Mouse (Mus musculus): ENCODE measurements at regions not wholly inside any gene's neighbourhood (a gene's known extent, or its start where the extent isn't known, plus 50 kb on each side); places are given as distances from the start of the nearest gene placed in this dataset.

DNA sequence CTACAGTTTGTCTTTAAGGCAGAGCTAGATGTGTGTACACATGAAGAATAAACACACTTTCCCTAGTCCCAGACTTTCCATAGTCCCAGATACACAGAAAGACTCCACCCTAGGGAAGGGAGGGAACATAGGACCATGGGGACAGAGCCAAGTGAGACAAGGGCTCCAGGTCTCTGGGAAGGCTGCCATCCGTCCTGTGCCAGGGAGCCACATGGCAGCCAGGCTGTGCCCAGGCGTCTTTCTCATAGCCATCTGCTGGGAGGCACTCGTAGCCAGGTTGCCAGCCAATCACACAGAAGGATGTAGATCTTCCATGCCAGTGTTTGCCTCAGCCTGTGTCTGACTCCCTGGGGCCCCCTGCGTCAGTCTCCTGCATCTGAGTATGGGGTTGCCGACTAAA is 242.7 kb upstream of the Prok2 start:
- DNase-seq (ENCODE audit: extremely low spot score in 1 of 2, low spot score in 2 of 2) = peak; percentile 75 to 80

DNA sequence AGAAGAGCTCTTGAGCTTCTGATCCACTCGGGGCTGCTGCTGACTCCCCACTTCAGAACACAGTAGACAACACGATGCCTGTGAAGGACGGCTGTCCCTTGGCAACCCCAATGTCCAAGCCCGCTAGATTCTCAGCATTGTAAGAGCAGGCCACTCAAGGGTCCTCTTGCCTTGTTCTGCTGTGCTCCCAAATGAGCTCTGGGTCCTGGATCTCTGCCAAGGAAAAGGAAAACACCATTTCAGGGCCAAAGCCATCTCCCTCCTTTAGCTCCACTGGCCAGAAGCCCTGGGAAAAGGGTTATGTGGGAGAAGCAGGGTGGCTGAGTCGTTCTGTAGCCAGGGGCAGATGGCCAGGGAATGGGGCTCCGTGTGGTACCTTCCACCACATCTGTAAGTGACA is 241.3 kb upstream of the Prok2 start:
- intact Hi-C loops (cut with DNase I) = no loop called here
- DNase-seq (ENCODE audit: extremely low spot score in 1 of 2, low spot score in 2 of 2) = peak in 1 of 2 experiments; percentile 11

More for the DNA sequence above, 242.7 kb upstream of the Prok2 start:
- intact Hi-C loops (cut with DNase I) = no loop called here

DNA sequence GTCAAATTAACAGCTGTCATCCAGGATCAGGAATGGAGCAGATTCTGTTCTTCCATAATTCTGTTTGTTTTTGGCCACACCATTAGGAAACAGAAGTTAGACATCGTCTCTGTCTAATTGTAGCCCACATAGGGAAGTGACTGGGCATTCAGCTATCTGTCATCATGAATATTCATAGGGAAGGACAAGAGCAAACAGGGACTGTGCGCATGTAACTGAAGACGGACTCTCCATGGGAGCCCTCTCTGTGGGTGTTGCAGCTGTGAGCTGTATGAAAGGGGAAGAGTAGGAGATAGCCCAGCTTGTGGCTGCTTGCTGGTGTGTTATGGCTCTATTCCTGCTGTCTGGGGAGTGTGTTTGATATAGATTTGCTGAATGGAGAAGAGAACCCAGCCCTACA is 238.3 kb upstream of the Prok2 start:
- DNase-seq (ENCODE audit: extremely low spot score in 1 of 2, low spot score in 2 of 2) = no peak

DNA sequence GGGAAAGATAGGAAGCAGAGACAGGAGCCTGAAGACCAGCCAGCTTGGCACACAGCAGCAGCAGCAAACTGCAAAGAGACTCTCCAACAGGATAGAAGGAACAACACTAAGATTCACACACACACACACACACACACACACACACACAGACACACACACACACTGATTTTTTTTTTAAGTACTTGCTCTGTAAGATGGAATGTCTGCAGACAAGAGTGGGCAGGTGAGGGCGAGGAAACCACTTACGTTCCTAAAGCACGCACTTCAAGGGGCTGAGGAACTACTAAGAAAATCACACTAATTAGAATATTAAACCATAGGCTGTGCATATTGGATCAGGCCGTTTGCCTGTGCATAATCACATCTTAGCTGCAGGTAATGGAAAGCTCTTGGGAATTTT is 237.8 kb upstream of the Prok2 start:
- intact Hi-C loops (cut with DNase I) = no loop called here
- no peak for DNase-seq (ENCODE audit: extremely low spot score in 1 of 2, low spot score in 2 of 2)

More for the DNA sequence above, 238.3 kb upstream of the Prok2 start:
- intact Hi-C loops (cut with DNase I) = no loop called here

DNA sequence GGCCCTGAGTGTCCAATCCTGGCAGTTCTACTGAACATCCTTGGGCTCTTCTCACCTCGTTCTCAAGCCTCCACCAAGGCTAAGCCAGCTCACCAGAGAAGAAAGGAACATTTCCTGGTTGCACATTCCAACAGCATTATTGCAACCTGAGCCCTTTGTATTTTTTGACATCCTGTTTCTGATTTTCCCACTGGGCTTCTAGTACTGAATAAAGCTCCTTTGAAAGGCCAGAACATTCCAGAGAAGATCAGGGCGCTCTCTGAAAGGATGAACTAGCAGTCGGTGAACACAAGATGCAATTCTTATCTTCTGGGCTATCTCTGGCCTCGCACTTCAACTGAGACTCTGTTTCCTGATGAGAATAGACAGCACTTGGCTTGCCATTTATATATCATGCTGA is 233.2 kb upstream of the Prok2 start:
- intact Hi-C loops (cut with DNase I) = no loop called here
- no peak for DNase-seq (ENCODE audit: extremely low spot score in 1 of 2, low spot score in 2 of 2)

DNA sequence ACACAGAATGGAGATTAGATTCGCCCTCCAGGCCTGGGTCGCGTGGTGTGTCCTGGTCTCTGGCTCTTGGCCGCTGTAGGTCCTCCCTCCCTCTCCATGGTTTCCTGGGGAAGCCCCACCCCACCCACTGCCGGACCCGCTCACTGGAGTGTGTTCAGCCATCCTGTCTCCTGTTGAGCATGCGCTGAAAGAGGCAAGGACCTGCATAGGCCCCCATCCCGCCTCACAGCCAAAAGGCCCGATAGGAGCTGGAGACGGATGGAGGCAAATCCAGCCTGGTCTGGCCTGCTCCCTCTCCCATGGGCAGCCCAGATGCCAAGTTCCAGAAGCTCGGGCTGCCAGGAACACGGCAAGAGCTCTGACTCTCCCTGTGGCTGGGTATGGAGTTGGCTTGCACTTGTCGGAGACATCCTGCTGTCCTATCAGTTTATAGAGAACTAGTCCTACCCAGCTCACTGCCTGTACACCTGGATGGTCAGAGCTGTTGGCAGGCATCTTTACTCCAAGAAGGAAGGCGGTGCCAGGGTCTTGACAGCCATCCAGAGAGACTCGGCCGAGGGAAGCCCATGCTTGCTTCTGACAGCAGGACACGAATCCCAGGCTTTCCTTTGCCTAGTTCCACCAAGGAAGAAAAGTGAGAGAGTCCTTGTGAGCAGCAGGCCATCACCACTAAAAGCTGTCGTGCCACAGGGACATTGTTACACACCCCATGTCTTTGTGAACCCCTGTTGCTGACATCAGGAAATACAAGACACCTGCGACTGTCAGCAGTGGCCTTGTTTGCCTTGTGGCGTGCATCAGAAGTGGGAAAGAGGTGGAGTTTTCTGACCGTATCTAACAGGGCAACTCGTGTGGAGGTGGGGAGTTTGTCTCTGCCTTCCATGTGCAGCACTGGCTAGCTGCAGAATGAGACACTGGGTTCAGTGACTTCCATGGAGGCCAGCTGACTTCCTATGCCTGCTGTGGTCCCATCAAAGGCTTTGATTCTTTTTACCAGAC is 228.9 kb upstream of the Prok2 start:
- no peak for DNase-seq (ENCODE audit: extremely low spot score in 1 of 2, low spot score in 2 of 2)
- intact Hi-C loops (cut with DNase I) = no loop called here

DNA sequence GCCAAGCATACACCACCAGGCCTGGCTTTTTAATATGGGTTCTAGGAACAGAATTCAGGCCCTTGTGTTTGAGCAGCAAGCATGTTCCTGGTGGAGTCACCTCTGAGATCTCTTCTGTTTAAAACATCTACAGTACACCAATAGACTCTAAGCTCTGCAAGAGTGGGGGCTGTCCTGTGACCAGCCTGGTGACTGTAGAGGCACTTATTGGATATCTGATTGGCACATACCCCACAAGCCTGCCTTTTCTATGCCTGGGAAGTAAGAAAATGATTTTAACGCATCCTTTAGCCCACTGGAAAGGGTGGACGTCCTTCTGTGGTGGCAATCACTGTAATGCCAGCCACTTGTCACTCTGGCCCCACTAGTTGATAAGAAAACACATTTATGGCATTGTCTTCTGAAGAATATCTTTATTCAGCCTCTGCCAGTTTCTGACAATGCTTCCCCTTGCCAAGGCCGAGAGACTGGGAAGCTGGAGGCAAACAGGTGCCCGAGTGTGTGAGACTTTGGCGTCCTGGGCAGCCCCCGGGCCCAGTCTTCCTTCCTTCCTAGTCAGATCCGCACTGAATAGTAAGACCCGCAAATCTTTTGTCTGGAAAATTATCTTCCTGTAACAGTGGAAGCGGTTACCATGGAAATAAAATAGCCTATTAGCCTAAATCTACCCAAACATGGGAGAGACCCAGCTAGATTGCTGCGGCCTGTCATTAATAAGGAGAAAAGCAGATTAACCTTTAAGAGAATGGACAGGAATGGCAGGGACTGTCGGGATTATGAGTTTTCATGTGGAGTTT is 228.0 kb upstream of the Prok2 start:
- intact Hi-C loops (cut with DNase I) = no loop called here
- DNase-seq (ENCODE audit: extremely low spot score in 1 of 2, low spot score in 2 of 2) = no peak

DNA sequence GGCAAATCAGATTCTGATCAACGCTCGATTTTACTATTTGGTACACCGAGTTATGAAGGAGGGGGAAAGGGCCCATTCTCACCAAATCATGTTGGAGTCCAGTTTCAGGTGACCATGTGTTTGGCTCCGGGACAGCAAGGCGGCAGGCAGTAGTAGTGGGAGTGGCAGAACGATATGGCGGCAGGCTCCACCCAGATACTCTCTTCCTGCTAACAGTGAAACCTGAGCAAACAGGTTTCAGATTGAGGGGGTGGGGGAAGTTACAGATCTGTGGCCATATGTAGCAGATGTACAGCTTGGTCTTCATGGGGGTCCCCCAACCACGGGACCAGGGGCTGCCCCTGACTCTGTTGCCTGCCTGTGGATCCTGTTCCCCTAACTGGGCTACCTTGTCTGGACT is 224.6 kb upstream of the Prok2 start:
- DNase-seq (ENCODE audit: extremely low spot score in 1 of 2, low spot score in 2 of 2) = no peak
- intact Hi-C loops (cut with DNase I) = no loop called here

DNA sequence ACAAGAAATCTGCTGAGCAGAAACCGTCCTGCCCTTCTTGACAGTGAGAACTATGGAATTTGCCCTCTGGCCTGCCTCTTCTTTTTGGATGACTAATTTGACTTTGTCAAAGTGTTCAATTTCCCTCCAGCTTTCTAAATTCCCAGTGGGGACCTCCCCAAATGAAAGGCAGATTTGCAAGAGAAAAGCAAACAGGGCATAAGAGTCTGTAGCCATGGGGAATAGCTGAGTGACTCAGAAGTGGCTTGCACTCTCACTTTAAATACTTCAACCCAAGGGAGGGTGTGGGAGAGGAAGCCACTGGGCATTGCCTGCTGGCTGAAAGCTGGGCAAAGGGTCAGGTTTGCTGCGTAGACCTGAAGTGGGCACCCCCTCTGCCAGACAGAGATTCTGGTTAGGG is 220.7 kb upstream of the Prok2 start:
- intact Hi-C loops (cut with DNase I) = no loop called here
- DNase-seq (ENCODE audit: extremely low spot score in 1 of 2, low spot score in 2 of 2) = no peak

DNA sequence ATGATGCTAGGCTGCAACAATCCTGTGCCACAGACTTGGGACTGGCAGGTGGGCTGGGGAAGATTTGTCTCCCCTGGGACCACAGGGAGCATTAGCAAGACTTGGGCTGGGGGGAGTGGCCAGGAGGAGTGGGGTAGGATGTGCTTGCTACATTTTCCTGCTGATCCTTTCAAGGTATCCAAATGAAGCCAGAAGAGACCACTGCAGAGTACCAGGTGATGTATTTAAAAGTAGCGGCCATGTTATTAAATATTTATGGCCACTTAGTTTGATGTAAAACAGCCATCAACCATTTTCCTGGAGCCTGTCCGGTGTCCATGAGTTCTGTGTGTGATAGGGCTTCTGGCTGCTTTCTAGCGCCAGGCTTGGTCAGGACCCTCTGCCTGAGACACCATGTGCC is 220.3 kb upstream of the Prok2 start:
- DNase-seq (ENCODE audit: extremely low spot score in 1 of 2, low spot score in 2 of 2) = no peak
- intact Hi-C loops (cut with DNase I) = no loop called here

DNA sequence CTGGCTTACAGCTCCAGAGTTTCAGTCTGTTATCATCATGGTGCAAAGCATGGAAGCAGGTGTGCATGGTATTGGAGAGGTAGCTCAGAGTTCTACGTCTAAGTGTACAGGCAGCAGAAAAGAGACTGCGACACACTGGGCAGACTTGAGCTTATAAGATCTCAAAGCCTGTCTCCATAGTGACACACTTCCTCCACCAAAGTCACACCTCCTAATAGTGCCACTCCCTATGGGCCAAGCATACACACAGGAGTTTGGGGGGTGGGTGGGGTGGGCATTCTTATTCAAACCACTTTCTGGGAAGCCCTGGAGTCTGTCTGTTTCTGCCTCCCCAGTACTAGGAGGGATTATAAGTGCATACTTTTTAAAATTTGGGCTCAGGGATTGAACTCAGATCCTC is 219.5 kb upstream of the Prok2 start:
- DNase-seq (ENCODE audit: extremely low spot score in 1 of 2, low spot score in 2 of 2) = no peak
- intact Hi-C loops (cut with DNase I) = no loop called here

DNA sequence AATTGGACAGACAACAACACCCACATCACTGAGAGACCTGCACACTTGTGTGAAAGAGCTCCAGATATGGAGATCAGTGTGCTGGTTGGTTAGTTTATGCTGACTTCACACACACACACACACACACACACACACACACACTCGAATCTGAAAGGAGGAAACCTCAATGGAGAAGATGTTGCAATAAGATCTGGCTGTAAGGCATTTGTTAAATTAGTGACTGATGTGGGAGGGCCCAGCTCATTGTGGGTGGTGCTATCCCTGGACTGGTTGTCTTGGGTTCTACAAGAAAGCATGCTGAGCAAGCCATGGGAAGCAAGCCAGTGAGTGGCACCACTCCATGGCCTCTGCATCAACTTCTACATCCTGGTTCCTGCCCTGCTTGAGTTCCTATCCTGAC is 216.8 kb upstream of the Prok2 start:
- intact Hi-C loops (cut with DNase I) = no loop called here
- DNase-seq (ENCODE audit: extremely low spot score in 1 of 2, low spot score in 2 of 2) = no peak

DNA sequence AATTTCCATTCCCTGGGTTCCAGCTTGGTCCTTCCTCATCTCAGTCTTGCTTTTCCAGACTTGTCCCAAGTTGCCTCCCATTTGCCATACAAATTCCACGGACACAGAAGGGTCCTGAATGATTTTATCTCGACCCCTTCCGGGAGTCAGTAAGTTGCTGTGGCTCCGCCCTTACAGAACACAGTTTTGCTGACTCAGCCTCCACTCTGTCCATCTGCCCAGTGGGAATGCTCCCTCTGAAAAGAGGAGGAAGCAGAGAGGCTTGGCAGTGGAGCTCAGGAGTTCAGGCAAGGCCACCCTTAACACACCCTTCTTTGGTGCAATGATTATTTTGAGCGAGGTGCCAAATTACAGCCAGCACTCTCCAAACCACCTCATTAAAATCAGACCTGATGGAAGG is 213.9 kb upstream of the Prok2 start:
- intact Hi-C loops (cut with DNase I) = no loop called here
- DNase-seq (ENCODE audit: extremely low spot score in 1 of 2, low spot score in 2 of 2) = no peak

DNA sequence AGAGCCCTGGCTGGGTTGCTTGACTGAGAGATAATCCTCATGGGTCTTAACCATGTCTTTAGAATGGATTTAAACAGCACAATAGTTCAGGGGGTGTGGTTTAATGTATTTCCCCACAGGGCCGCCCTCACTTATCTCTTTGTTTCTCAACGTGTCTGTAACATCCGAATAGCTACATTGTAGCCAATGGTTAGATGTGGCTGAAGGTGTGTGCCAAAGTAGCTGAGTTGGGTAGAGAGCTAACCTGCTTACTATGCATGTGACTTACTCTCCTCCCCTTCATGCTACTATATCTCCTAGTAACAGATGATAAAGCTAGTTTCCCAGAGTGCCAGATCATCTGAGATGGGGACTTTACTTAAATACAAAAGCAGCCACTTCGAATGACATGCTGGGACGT is 213.2 kb upstream of the Prok2 start:
- no peak for DNase-seq (ENCODE audit: extremely low spot score in 1 of 2, low spot score in 2 of 2)
- intact Hi-C loops (cut with DNase I) = no loop called here

DNA sequence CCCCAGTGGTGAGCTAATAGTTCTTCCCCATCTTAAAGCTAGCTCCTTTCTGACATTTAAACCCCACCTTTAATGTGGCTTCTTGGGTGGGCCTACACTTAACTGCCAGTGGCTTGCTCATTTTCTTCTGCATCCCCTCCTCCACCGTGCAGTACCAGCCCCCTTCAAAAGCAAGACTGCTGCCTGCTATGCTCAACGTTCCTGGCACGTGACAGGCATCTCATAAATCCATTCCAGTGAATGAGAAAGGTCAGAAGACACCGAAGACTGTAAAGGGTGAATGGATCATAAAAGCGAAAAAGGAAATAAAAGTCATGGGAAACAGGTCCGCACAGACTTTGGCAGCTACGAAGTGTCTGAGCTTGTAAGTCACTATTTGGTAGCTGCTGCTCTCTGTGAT is 212.8 kb upstream of the Prok2 start:
- DNase-seq (ENCODE audit: extremely low spot score in 1 of 2, low spot score in 2 of 2) = no peak
- intact Hi-C loops (cut with DNase I) = no loop called here

DNA sequence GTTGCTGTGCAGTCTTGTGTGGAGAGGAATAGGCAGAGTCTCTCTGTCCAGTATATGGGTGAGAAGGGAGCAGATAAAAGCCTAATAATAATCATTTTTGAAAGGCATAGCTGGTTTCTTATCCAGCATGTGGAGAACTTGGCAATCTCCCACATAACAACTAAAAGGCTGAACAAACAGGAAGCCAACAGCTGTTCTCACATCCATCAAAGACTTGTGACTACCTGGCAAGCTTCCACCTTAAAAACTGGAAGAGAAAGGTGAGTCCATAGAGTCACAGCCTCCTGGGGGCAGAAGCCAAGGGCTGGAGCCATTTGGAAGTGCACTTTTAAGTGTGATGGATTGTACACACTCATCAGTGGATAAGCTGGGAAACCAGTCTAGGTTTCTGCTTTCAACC is 210.5 kb upstream of the Prok2 start:
- intact Hi-C loops (cut with DNase I) = no loop called here
- no peak for DNase-seq (ENCODE audit: extremely low spot score in 1 of 2, low spot score in 2 of 2)

DNA sequence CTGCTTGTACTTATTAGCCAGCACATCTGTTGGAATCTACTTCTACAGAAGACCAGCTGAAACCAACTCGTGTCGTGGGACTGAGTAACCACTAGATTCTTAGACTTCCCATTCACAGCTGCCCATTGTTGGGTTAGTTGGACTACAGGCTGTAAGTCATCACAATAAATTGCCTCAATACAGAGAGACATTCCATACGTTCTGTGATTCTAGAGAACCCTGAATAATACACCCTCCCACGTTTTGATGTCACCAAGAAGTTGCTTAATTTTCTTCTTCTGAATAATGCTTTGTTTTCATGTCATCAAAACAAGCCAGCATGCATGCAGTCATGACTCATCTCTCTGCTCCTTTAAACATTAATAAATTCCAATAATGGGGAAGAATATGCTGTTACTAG is 209.2 kb upstream of the Prok2 start:
- no peak for DNase-seq (ENCODE audit: extremely low spot score in 1 of 2, low spot score in 2 of 2)
- intact Hi-C loops (cut with DNase I) = no loop called here

DNA sequence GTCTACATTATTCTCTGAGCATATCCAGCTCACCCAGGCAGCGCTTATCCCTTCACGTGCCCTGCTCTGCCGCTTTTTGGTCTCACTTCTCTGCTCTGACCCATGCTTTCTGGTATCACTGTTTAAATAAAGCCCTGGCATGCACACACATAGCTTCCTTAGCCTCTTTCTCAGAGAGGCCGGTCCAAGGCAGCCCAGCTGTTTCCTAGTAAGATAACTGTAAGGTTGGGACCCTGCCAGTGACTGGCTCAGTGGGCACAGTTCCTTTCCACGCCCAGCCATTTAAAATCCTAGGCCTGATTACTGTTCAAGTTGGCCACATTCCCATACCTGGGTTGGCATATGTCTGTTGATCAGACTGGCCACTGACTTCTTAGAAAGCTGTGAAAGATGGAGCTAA is 208.2 kb upstream of the Prok2 start:
- no peak for DNase-seq (ENCODE audit: extremely low spot score in 1 of 2, low spot score in 2 of 2)
- intact Hi-C loops (cut with DNase I) = no loop called here

DNA sequence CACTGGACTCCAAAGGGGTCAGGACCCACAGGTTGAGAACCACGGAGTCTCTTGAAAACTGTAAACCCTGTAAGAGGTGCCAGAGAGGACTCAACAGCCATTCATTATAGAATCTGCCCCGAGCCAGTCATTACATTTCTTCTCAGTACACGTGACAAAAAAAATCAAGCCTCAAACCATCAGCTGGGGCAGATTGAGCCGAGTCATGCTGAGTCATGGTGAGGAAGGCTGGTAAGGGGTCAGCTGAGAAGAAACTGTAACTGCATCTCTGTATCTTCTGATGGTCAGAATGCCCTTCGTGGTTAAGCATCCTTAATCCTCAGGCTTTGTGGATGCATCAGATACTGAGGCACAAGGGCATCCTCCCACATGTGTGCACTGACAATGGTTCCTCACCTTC is 207.2 kb upstream of the Prok2 start:
- intact Hi-C loops (cut with DNase I) = no loop called here
- no peak for DNase-seq (ENCODE audit: extremely low spot score in 1 of 2, low spot score in 2 of 2)

DNA sequence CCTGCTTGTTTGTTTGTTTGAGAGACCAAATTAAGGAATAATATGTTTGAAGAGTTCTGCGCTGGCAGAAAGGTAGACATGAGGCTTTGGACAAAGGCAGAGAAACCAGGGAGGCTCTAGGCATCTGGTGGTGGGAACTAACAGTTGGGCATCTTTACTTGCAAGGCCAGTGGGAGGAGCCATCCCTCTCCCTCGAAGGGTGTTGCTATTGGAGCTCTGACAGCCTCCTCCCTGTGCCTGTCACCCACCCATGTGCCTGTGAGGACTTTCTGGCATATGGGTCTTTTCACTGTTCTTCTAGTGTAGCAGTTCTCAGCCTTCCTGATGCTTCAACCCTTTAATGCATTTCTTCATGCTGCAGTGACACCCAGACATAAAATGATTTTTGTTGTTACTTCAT is 206.7 kb upstream of the Prok2 start:
- intact Hi-C loops (cut with DNase I) = no loop called here
- DNase-seq (ENCODE audit: extremely low spot score in 1 of 2, low spot score in 2 of 2) = no peak
